Mouse (Mus musculus) limb, embryonic 13.5 days (tissue): ENCODE measurements around the gene Rfxank. TPM values are rescaled to one million over a fixed set of nuclear protein-coding genes. Genes with fewer than 3 reads are reported as not detected.

Source experiments
- ATAC-seq: fragments of 200-750 bp; cut with Nextera tagmentation; 2 replicates; pipeline ENCODE4 v1.8.0; 2017; ENCODE audit warnings: low read depth, moderate number of reproducible peaks, moderate TSS enrichment; ENCODE audit not compliant: low FRiP score
- H3K27ac ChIP-seq: fragments of 300-500 bp; sonication (generic); 2 replicates; pipeline ENCODE4 v1.5.1; 2015; ENCODE audit warnings: inconsistent platforms, mild to moderate bottlenecking, moderate library complexity
- H3K27me3 ChIP-seq: fragments of 300-500 bp; sonication (generic); 2 replicates; pipeline ENCODE4 v1.6.1; 2015; ENCODE audit warnings: mild to moderate bottlenecking, inconsistent platforms
- H3K36me3 ChIP-seq: fragments of 300-500 bp; sonication (generic); 2 replicates; pipeline ENCODE4 v1.6.1; 2015; ENCODE audit warnings: inconsistent platforms, mild to moderate bottlenecking, moderate library complexity
- H3K4me1 ChIP-seq: fragments of 300-500 bp; sonication (generic); 2 replicates; pipeline ENCODE4 v1.6.1; 2015; ENCODE audit warnings: inconsistent platforms
- H3K4me2 ChIP-seq: fragments of 300-500 bp; sonication (generic); replicated peaks from 2 replicates; pipeline ENCODE4 v1.6.1; 2015; ENCODE audit warnings: inconsistent platforms, mild to moderate bottlenecking, moderate library complexity
- H3K4me3 ChIP-seq: fragments of 300-500 bp; sonication (generic); 2 replicates; pipeline ENCODE4 v1.5.1; 2015; ENCODE audit warnings: moderate library complexity, mild to moderate bottlenecking, inconsistent platforms
- H3K9ac ChIP-seq: fragments of 300-500 bp; sonication (generic); 2 replicates; pipeline ENCODE4 v1.6.1; 2015; ENCODE audit warnings: mild to moderate bottlenecking, inconsistent platforms
- H3K9me3 ChIP-seq: fragments of 300-500 bp; sonication (generic); 2 replicates; pipeline ENCODE4 v1.6.1; 2016; ENCODE audit warnings: inconsistent platforms
- WGBS: fragments of 180-500 bp; shearing (Covaris S2); methylation state at CpG from one replicate; pipeline ENCODE4 v1.1.7; 2015; 5-methylcytosine and 5-hydroxymethylcytosine counted together
- polyA plus RNA-seq: library from polyadenylated mRNA; unstranded; fragments of >200 nt; fragmentation: Nextera tagmentation; extraction: Ambion mirVana; gene quantifications from 2 replicates; pipeline ENCODE4 v1.2.1, GENCODE M21; 2015

Rfxank gene
- polyA plus RNA-seq, 1 experiment from 2014 or later = 26.0 TPM

- peaks cover 78% of the 10 kb centered on the region for H3K27me3 ChIP-seq
- ATAC-seq = peak; percentile 45; the same call in 1 of the 2 replicates
These were observed 18.3 kb downstream of the Rfxank start, which contains the start of gene Ncan for GRCm38 (mm10) chr8:70120667-70121066. Gene Ncan (minus strand): TSS chr8:70120873.

GRCm38 (mm10) chr8:70118726-70119700, 19.9 kb downstream of the Rfxank start:
- Histone ChIP-seq H3K4me1 (peaks cover 6% of the 10 kb centered on the region; the same call in 1 of the 2 replicates), H3K9me3 (no peaks in the 10 kb centered on the region), H3K4me3 (no peak overlapping the region), H3K27ac (no peak overlapping the region), H3K36me3 (no peaks in the 10 kb centered on the region), H3K4me2 (no peak overlapping the region), H3K9ac (no peak overlapping the region), H3K27me3 (peaks cover 88% of the 10 kb centered on the region)
- ATAC-seq = no peak
- WGBS = 7% methylated on average over 17 of the region's 17 CpGs

More at GRCm38 (mm10) chr8:70120667-70121066, 18.3 kb downstream of the Rfxank start, which contains the start of gene Ncan:
- Histone ChIP-seq H3K9ac (peak within 1 kb of the TSS; percentile 39; the same call in 1 of the 2 replicates), H3K4me2 (peak within 1 kb of the TSS; percentile 63), H3K4me1 (peaks cover 6% of the 10 kb centered on the region; the same call in 1 of the 2 replicates), H3K4me3 (peak within 1 kb of the TSS; percentile 28), H3K9me3 (no peaks in the 10 kb centered on the region), H3K36me3 (no peaks in the 10 kb centered on the region), H3K27ac (no peak within 1 kb of the TSS)
- under 1% methylated on average over 19 of the region's 19 CpGs for WGBS

GRCm38 (mm10) chr8:70117611-70118010, 21.3 kb downstream of the Rfxank start:
- 5% methylated on average over 9 of the region's 9 CpGs for WGBS
- no peaks in the 10 kb centered on the region for H3K36me3 ChIP-seq
- no peak overlapping the region for H3K4me2 ChIP-seq
- ATAC-seq = no peak
- H3K27ac ChIP-seq = no peak overlapping the region
- H3K4me1 ChIP-seq = peaks cover 7% of the 10 kb centered on the region; the same call in 1 of the 2 replicates
- peaks cover 98% of the 10 kb centered on the region for H3K27me3 ChIP-seq
- H3K9ac ChIP-seq = no peak overlapping the region
- no peaks in the 10 kb centered on the region for H3K9me3 ChIP-seq
- no peak overlapping the region for H3K4me3 ChIP-seq

GRCm38 (mm10) chr8:70114892-70115291, 24.1 kb downstream of the Rfxank start:
- H3K9ac ChIP-seq = no peak overlapping the region
- H3K27me3 ChIP-seq = peaks cover 100% of the 10 kb centered on the region
- ATAC-seq = no peak
- WGBS = 68% methylated on average over 13 of the region's 13 CpGs
- H3K4me1 ChIP-seq = peaks cover 11% of the 10 kb centered on the region; the same call in 1 of the 2 replicates
- H3K9me3 ChIP-seq = no peaks in the 10 kb centered on the region
- H3K27ac ChIP-seq = no peak overlapping the region
- no peaks in the 10 kb centered on the region for H3K36me3 ChIP-seq
- H3K4me3 ChIP-seq = no peak overlapping the region
- H3K4me2 ChIP-seq = no peak overlapping the region

DNA sequence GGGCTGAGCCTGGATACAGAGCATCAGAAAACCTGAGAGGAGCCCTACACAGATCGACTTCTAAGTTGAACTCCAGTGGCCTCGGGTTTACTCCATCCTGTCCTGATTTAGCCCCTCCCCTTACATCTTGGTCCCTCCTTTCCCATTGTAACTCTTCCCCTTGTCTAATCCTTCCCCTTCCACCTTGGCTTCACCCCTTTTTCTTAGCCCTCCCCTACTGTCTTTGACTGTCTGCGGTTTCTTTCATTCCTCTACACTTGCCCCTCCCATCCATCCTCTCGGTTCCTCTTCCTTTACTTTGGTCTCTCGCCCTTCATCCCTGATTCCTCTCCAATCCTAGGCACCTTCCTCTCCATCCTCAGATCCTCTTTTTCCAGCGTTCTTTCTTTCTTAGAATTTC, 24.5 kb downstream of the Rfxank start:
- H3K4me1 ChIP-seq = peaks cover 11% of the 10 kb centered on the region; the same call in 1 of the 2 replicates
- no peak overlapping the region for H3K27ac ChIP-seq
- H3K9me3 ChIP-seq = no peaks in the 10 kb centered on the region
- peaks cover 100% of the 10 kb centered on the region for H3K27me3 ChIP-seq
- 21% methylated on average over 6 of the region's 6 CpGs for WGBS
- H3K9ac ChIP-seq = no peak overlapping the region
- no peak for ATAC-seq
- H3K4me2 ChIP-seq = no peak overlapping the region
- H3K36me3 ChIP-seq = no peaks in the 10 kb centered on the region
- H3K4me3 ChIP-seq = no peak overlapping the region

DNA sequence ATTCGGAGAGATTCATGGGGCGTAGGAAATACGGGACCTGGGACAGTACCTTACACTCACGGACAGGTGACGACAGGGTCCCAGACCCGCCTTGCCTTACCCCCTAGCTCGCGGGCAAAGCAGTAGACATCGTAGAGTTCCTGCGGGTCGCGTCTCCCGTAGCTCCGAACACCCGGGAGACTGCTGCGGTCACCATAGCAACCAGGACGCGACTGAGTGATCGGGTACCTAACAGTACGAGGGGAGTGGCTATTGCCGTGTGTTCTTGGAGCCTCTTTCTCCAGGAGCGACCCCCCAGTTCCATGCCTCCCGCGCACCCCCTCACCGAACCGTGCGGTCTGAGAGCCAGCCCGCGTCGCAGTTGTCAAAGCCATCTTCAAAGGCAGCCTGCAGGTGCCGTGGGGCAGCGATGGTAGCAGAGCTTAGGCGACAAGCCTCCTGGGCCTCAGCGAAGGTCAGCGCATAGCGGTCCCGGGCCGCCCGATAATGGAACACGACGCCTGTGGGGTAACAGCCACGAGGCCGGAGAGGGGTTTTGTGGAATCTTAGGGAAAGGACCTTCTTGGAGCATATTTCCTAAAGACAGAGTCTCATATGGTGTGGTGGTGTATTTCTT, 26.4 kb downstream of the Rfxank start:
- no peak overlapping the region for H3K9ac ChIP-seq
- no peaks in the 10 kb centered on the region for H3K9me3 ChIP-seq
- H3K4me2 ChIP-seq = no peak overlapping the region
- peaks cover 11% of the 10 kb centered on the region; the same call in 1 of the 2 replicates for H3K4me1 ChIP-seq
- no peaks in the 10 kb centered on the region for H3K36me3 ChIP-seq
- 7% methylated on average over 43 of the region's 43 CpGs for WGBS
- peaks cover 99% of the 10 kb centered on the region for H3K27me3 ChIP-seq
- no peak overlapping the region for H3K4me3 ChIP-seq
- no peak overlapping the region for H3K27ac ChIP-seq
- ATAC-seq = no peak

DNA sequence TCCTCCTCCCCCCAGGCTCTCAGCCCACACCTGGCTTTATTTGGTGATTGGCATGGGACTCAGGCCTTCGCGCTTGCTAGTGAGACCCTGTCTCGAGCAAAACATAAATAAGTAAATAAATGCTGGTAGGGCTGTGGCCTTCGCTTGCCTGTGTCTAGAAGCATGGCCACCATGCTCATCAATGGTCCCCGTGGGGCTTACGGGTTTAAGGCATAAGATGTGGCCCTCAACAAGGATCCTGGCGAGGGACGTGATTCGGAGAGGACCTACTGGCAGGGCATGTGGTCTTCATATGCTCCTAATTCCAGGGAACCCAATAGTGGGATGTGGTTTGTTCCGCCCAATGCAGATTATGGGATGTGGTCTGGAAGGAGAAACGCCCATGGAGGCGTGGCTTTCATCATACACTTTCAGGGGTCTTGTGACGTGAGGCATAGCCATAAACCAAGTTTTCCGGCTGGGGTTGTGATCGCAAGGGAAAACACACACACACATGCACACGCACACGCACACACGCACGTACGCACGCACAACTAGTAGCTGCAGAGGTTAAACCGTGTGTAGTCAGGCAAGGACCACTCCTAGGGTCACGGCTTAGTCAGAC, 27.7 kb downstream of the Rfxank start:
- no peak for ATAC-seq
- Histone ChIP-seq H3K4me2 (peak overlapping the region; percentile 32; the same call in 1 of the 2 replicates), H3K36me3 (no peaks in the 10 kb centered on the region), H3K4me1 (peaks cover 11% of the 10 kb centered on the region; the same call in 1 of the 2 replicates), H3K9me3 (no peaks in the 10 kb centered on the region), H3K4me3 (0 out of 2 replicates have a peak overlapping the region, but pooled peaks have one; percentile 3), H3K27ac (no peak overlapping the region), H3K27me3 (peaks cover 98% of the 10 kb centered on the region), H3K9ac (no peak overlapping the region)
- 43% methylated on average over 23 of the region's 23 CpGs for WGBS

DNA sequence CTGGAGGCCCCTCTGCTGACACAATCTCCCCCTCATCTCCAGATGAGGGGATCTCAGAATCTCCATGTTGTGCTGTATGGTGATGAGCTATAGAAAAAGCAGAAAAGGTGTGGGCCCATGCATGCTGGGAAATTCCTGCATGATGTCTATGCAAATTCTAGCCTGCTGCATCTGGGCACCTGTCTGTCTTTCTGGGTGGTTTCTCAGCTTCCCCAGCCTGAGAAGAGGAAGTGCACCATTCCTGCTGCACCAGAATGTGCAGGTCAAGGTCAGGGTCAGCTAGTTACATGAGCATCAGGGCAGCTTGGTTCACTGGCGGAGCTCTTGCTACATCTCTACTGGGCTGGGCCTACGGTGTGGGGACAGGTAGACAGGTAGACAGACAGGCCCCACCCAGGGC, 28.5 kb downstream of the Rfxank start:
- Histone ChIP-seq H3K9me3 (no peaks in the 10 kb centered on the region), H3K36me3 (no peaks in the 10 kb centered on the region), H3K4me3 (no peak overlapping the region), H3K27me3 (peaks cover 90% of the 10 kb centered on the region), H3K4me2 (no peak overlapping the region), H3K27ac (no peak overlapping the region), H3K4me1 (peaks cover 11% of the 10 kb centered on the region; the same call in 1 of the 2 replicates), H3K9ac (no peak overlapping the region)
- no peak for ATAC-seq
- WGBS = 87% methylated on average over 2 of the region's 2 CpGs

DNA sequence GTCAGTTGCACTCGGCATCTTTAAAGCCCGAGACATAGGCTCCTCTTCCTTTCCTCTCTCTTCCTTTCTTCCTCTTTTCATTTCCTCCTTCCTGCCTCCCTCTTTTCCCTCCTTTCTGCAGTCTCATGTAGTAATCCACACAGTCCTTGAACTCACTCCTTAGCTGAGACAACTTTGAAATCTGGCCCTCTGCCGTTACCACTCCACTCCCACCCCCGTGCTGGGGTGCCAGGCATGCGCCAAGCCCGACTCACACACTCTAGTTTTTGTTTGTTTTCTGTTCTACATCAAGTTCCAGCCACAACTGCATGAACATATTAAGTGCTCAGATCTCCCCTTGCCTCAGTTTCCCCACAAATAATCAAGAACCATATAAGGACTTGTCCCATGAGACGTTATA, 34.0 kb downstream of the Rfxank start:
- no peak for ATAC-seq
- Histone ChIP-seq H3K4me1 (no peaks in the 10 kb centered on the region), H3K9ac (no peak overlapping the region), H3K4me3 (no peak overlapping the region), H3K9me3 (no peaks in the 10 kb centered on the region), H3K27me3 (peaks cover 40% of the 10 kb centered on the region), H3K4me2 (no peak overlapping the region), H3K27ac (no peak overlapping the region), H3K36me3 (no peaks in the 10 kb centered on the region)
- 77% methylated on average over 7 of the region's 7 CpGs for WGBS

DNA sequence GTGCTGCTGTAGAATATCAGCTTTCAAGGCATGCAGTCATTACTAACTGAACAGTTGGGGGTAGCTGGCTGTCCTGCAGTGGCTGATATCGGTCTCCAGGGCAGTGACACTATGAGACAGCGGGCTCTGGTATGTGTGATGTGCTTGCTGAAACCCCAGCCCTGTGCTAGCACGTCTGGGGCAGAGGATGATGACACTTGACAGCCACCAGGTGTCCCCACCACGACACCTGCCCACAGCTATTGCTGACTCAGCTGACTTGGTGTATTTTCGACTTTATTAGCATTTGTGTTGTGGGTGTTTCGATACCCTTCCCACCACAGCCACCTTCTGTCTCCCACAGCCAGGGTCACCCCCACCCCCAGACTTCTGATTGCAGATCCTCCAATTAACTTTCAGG, 34.4 kb downstream of the Rfxank start:
- no peaks in the 10 kb centered on the region for H3K4me1 ChIP-seq
- H3K4me3 ChIP-seq = no peak overlapping the region
- no peaks in the 10 kb centered on the region for H3K9me3 ChIP-seq
- peaks cover 35% of the 10 kb centered on the region for H3K27me3 ChIP-seq
- ATAC-seq = no peak
- H3K9ac ChIP-seq = no peak overlapping the region
- H3K4me2 ChIP-seq = no peak overlapping the region
- no peaks in the 10 kb centered on the region for H3K36me3 ChIP-seq
- no peak overlapping the region for H3K27ac ChIP-seq
- WGBS = 14% methylated on average over 6 of the region's 6 CpGs

GRCm38 (mm10) chr8:70100241-70100640, 38.7 kb downstream of the Rfxank start:
- H3K4me1 ChIP-seq = no peaks in the 10 kb centered on the region
- no peak overlapping the region for H3K4me2 ChIP-seq
- H3K36me3 ChIP-seq = no peaks in the 10 kb centered on the region
- ATAC-seq = no peak
- H3K9me3 ChIP-seq = peaks cover 9% of the 10 kb centered on the region
- WGBS = 84% methylated on average over 8 of the region's 8 CpGs
- H3K27ac ChIP-seq = no peak overlapping the region
- H3K4me3 ChIP-seq = no peak overlapping the region
- H3K27me3 ChIP-seq = 0 out of 2 replicates have a peak, but pooled peaks cover 9% of the 10 kb centered on the region
- H3K9ac ChIP-seq = no peak overlapping the region
